Comparison of ENCODE assay signal across 10 mouse cellular contexts in genomic region chr4:75561792-75562191, GRCm38 (mm10).
DNase-seq lines count a peak whose midpoint lies in the region; ATAC-seq lines count a peak whose summit lies in the region.
"Had no signal": no experiment of that assay in that cellular context is flagged by ENCODE, and none has a peak within 500 bp of the region (broad histone marks: within the 10 kb centered on the region; RNA-seq: fewer than 3 reads in every experiment).

No protein-coding gene starts in this region.

- H3K4me3 ChIP-seq in forebrain, embryonic 13.5 days: no peak overlapping the region
- H3K4me3 ChIP-seq in neural tube, embryonic 11.5 days (ENCODE audit: low read depth, low read length): no peak overlapping the region
- H3K4me3 ChIP-seq: heart, adult 2 months; lung, embryonic 15.5 days had no signal

- no peak overlapping the region for H3K9ac ChIP-seq in forebrain, embryonic 13.5 days
- H3K9ac ChIP-seq in neural tube, embryonic 11.5 days (ENCODE audit: low read length): no peak overlapping the region
- H3K9ac ChIP-seq: lung, embryonic 15.5 days had no signal

- DNase-seq in adrenal gland, postnatal 10 days: peak; percentile 2
- DNase-seq in adrenal gland, adult 8-10 months: no peak
- peak; percentile 31 to 33 for DNase-seq in layer of hippocampus, adult 8-10 months (ENCODE audit: low spot score in 2 of 2)
- peak; percentile 17 for DNase-seq in neural tube, embryonic 11.5 days (ENCODE audit: low spot score)
- no peak for DNase-seq in lung, postnatal 36 days
- no peak for DNase-seq in urinary bladder, postnatal 4 days (ENCODE audit: low spot score in 2 of 2)
- DNase-seq in adrenal gland, postnatal 14 days: no peak

- no peaks in the 10 kb centered on the region for H3K36me3 ChIP-seq in forebrain, embryonic 13.5 days (ENCODE audit: poor library complexity, severe bottlenecking)
- no peaks in the 10 kb centered on the region for H3K36me3 ChIP-seq in neural tube, embryonic 11.5 days (ENCODE audit: control insufficient read depth, insufficient read depth, low read length)
- H3K36me3 ChIP-seq: lung, embryonic 15.5 days had no signal

- H3K4me2 ChIP-seq in forebrain, embryonic 13.5 days: no peak overlapping the region
- H3K4me2 ChIP-seq in neural tube, embryonic 11.5 days (ENCODE audit: low read depth): no peak overlapping the region
- H3K4me2 ChIP-seq: lung, embryonic 15.5 days had no signal

- peak overlapping the region; percentile 64 for H3K27ac ChIP-seq in forebrain, embryonic 13.5 days
- H3K27ac ChIP-seq in neural tube, embryonic 11.5 days (ENCODE audit: low read depth, low read length): 0 out of 2 replicates have a peak overlapping the region, but pooled peaks have one; percentile 44
- H3K27ac ChIP-seq: heart, adult 2 months; lung, embryonic 15.5 days had no signal

- no peaks in the 10 kb centered on the region for H3K27me3 ChIP-seq in forebrain, embryonic 13.5 days
- H3K27me3 ChIP-seq in neural tube, embryonic 11.5 days (ENCODE audit: control insufficient read depth, insufficient read depth, low read length): no peaks in the 10 kb centered on the region
- H3K27me3 ChIP-seq: lung, embryonic 15.5 days had no signal

- WGBS in forebrain, embryonic 13.5 days: 9% methylated on average over 1 of the region's 1 CpGs
- WGBS in neural tube, embryonic 11.5 days: 43% methylated on average over 1 of the region's 1 CpGs

- ATAC-seq in forebrain, embryonic 13.5 days: peak; percentile 95
- peak; percentile 87 for ATAC-seq in neural tube, embryonic 11.5 days (ENCODE audit: insufficient read depth, low FRiP score, low TSS enrichment)

- H3K4me1 ChIP-seq in forebrain, embryonic 13.5 days: peaks cover 26% of the 10 kb centered on the region
- no peaks in the 10 kb centered on the region for H3K4me1 ChIP-seq in neural tube, embryonic 11.5 days (ENCODE audit: control insufficient read depth, insufficient read depth, low read length)
- H3K4me1 ChIP-seq: lung, embryonic 15.5 days had no signal

- H3K9me3 ChIP-seq in forebrain, embryonic 13.5 days (replicated peaks): no peaks in the 10 kb centered on the region
- no peaks in the 10 kb centered on the region for H3K9me3 ChIP-seq in neural tube, embryonic 11.5 days (ENCODE audit: control insufficient read depth, low read length)
- H3K9me3 ChIP-seq: lung, embryonic 15.5 days had no signal

Comparison
In these comparisons a context has a peak if more than half of its experiments do, and no peak if none do; other contexts are left out.
1. DNase-seq: peak in adrenal gland, postnatal 10 days (single experiment), layer of hippocampus, adult 8-10 months (2 of 2) and neural tube, embryonic 11.5 days (single experiment); none in adrenal gland, adult 8-10 months (single experiment), lung, postnatal 36 days (single experiment), urinary bladder, postnatal 4 days (0 of 2) and adrenal gland, postnatal 14 days (single experiment).